Mouse (Mus musculus): ENCODE measurements at regions not wholly inside any gene's neighbourhood (a gene's known extent, or its start where the extent isn't known, plus 50 kb on each side); places are given as distances from the start of the nearest gene placed in this dataset.

DNA sequence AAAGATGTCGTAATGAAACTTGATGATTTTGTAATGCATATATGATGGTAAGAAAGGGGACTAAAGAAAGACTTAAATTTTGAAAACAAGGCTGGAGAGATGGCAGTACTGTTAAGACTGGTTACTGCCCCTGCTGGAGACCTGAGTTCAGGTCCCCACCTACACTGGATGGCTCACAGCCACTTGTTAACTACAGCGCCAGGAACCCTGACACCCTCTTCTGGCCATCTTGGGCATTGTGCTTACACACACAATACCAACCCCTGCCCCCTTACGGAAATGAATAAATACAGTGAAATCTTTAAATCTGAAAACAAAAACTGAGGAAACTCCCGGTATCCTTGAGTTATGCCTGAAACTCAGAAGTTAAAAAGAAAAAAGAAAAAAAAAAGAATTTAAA, 131.7 kb upstream of the Dynlrb2 start:
- peak; percentile 28; the same call in 1 of the 2 replicates for TF ChIP-seq CTCF (IDR thresholded peaks at IDR 0.05; ENCODE audit: control insufficient read depth, insufficient read depth, insufficient replicate concordance, low read depth, low read length)
- no peak for TF ChIP-seq POLR2A (IDR thresholded peaks at IDR 0.05; ENCODE audit: control insufficient read depth, low read depth, low read length)
